Comparison of ENCODE assay signal across 50 mouse cellular contexts in genomic region chr2:86460434-86460833, GRCm38 (mm10). TPM values are rescaled to one million over a fixed set of nuclear protein-coding genes. Genes with fewer than 3 reads are reported as not detected.
"Had no signal": no experiment of that assay in that cellular context is flagged by ENCODE, and none has a peak within 500 bp of the region (broad histone marks: within the 10 kb centered on the region; RNA-seq: fewer than 3 reads in every experiment).

No protein-coding gene starts in this region.

- H3K4me3 ChIP-seq: heart, embryonic 12.5 days; heart, embryonic 13.5 days; heart, embryonic 15.5 days; hindbrain, embryonic 10.5 days; hindbrain, embryonic 12.5 days; hindbrain, embryonic 13.5 days; hindbrain, embryonic 15.5 days; intestine, embryonic 15.5 days; kidney, embryonic 15.5 days; layer of hippocampus, adult 2 months; left cerebral cortex, adult 2 months had no signal

- H3K27ac ChIP-seq: heart, embryonic 13.5 days; heart, embryonic 15.5 days; hindbrain, embryonic 10.5 days; hindbrain, embryonic 12.5 days; hindbrain, embryonic 13.5 days; hindbrain, embryonic 14.5 days; hindbrain, embryonic 15.5 days; hindbrain, postnatal 0 days; intestine, embryonic 15.5 days; kidney, embryonic 15.5 days; kidney, postnatal 0 days; layer of hippocampus, adult 2 months; left cerebral cortex, adult 2 months had no signal

- H3K9me3 ChIP-seq: heart, embryonic 12.5 days; heart, embryonic 13.5 days; heart, embryonic 15.5 days; hindbrain, embryonic 10.5 days; hindbrain, embryonic 12.5 days; hindbrain, embryonic 13.5 days; hindbrain, embryonic 15.5 days; intestine, embryonic 15.5 days; kidney, embryonic 15.5 days had no signal

- H3K27me3 ChIP-seq: heart, embryonic 12.5 days; heart, embryonic 13.5 days; heart, embryonic 15.5 days; hindbrain, embryonic 12.5 days; hindbrain, embryonic 13.5 days; hindbrain, embryonic 15.5 days; intestine, embryonic 15.5 days; kidney, embryonic 15.5 days had no signal

- H3K4me1 ChIP-seq: heart, embryonic 12.5 days; heart, embryonic 13.5 days; heart, embryonic 15.5 days; hindbrain, embryonic 10.5 days; hindbrain, embryonic 12.5 days; hindbrain, embryonic 13.5 days; hindbrain, embryonic 15.5 days; intestine, embryonic 15.5 days; kidney, embryonic 15.5 days had no signal

- H3K9ac ChIP-seq: heart, embryonic 12.5 days; heart, embryonic 13.5 days; heart, embryonic 15.5 days; hindbrain, embryonic 12.5 days; hindbrain, embryonic 13.5 days; hindbrain, embryonic 14.5 days; hindbrain, embryonic 15.5 days; intestine, embryonic 15.5 days; kidney, embryonic 15.5 days had no signal

- H3K36me3 ChIP-seq: heart, embryonic 12.5 days; heart, embryonic 13.5 days; heart, embryonic 15.5 days; hindbrain, embryonic 10.5 days; hindbrain, embryonic 12.5 days; hindbrain, embryonic 13.5 days; hindbrain, embryonic 15.5 days; intestine, embryonic 15.5 days; kidney, embryonic 15.5 days had no signal

- DNase-seq: heart, postnatal 10 days; heart, postnatal 14 days; heart, postnatal 4 days; kidney, adult 11 months; kidney, adult 18-20 months; kidney, adult 2 months; kidney, adult 8-10 months; kidney, adult 9 months; kidney, postnatal 10 days; kidney, postnatal 14 days; kidney, postnatal 25 days; kidney, postnatal 36 days; kidney, postnatal 4 days; layer of hippocampus, adult 9-11 months; layer of hippocampus, postnatal 36 days had no signal

RNA-seq across cellular contexts. Expression of gene Olfr1066, which starts 4.4 kb away (rescaled TPM):
- total RNA-seq: heart, postnatal 10 days; heart, postnatal 14 days; heart, postnatal 25 days; heart, postnatal 4 days; hematopoietic stem cell, adult 5-6 weeks; hindbrain, postnatal 0 days; layer of hippocampus, adult 18-20 months; layer of hippocampus, adult 2 months; layer of hippocampus, adult 8-10 months; layer of hippocampus, postnatal 10 days; layer of hippocampus, postnatal 14 days; layer of hippocampus, postnatal 25 days; layer of hippocampus, postnatal 36 days; left cerebral cortex, adult 18-20 months; left cerebral cortex, adult 2 months; left cerebral cortex, adult 8-10 months had no signal
- polyA plus RNA-seq: heart, embryonic 12.5 days; heart, embryonic 13.5 days; heart, embryonic 14.5 days; heart, embryonic 15.5 days; heart, embryonic 16.5 days; heart, postnatal 0 days; hindbrain, embryonic 10.5 days; hindbrain, embryonic 11.5 days; hindbrain, embryonic 12.5 days; hindbrain, embryonic 13.5 days; hindbrain, embryonic 14.5 days; hindbrain, embryonic 15.5 days; hindbrain, embryonic 16.5 days; hindbrain, postnatal 0 days; inflammation-experienced regulatory T-cells, adult 6 months; intestine, embryonic 14.5 days; intestine, embryonic 15.5 days; intestine, embryonic 16.5 days; intestine, postnatal 0 days; kidney, adult 2 months; kidney, embryonic 14.5 days; kidney, embryonic 15.5 days; kidney, embryonic 16.5 days; kidney, postnatal 0 days; large intestine, adult 2 months had no signal

RNA-seq across cellular contexts. Expression of gene Olfr1065, which starts 10.0 kb away (rescaled TPM):
- total RNA-seq: heart, postnatal 10 days; heart, postnatal 14 days; heart, postnatal 25 days; heart, postnatal 4 days; hematopoietic stem cell, adult 5-6 weeks; hindbrain, postnatal 0 days; layer of hippocampus, adult 18-20 months; layer of hippocampus, adult 2 months; layer of hippocampus, adult 8-10 months; layer of hippocampus, postnatal 10 days; layer of hippocampus, postnatal 14 days; layer of hippocampus, postnatal 25 days; layer of hippocampus, postnatal 36 days; left cerebral cortex, adult 18-20 months; left cerebral cortex, adult 2 months; left cerebral cortex, adult 8-10 months had no signal
- polyA plus RNA-seq: heart, embryonic 12.5 days; heart, embryonic 13.5 days; heart, embryonic 14.5 days; heart, embryonic 15.5 days; heart, embryonic 16.5 days; heart, postnatal 0 days; hindbrain, embryonic 10.5 days; hindbrain, embryonic 11.5 days; hindbrain, embryonic 12.5 days; hindbrain, embryonic 13.5 days; hindbrain, embryonic 14.5 days; hindbrain, embryonic 15.5 days; hindbrain, embryonic 16.5 days; hindbrain, postnatal 0 days; inflammation-experienced regulatory T-cells, adult 6 months; intestine, embryonic 14.5 days; intestine, embryonic 15.5 days; intestine, embryonic 16.5 days; intestine, postnatal 0 days; kidney, adult 2 months; kidney, embryonic 14.5 days; kidney, embryonic 15.5 days; kidney, embryonic 16.5 days; kidney, postnatal 0 days; large intestine, adult 2 months had no signal

RNA-seq across cellular contexts. Expression of gene Olfr228, which starts 26.8 kb away (rescaled TPM):
- total RNA-seq: heart, postnatal 10 days; heart, postnatal 14 days; heart, postnatal 25 days; heart, postnatal 4 days; hematopoietic stem cell, adult 5-6 weeks; hindbrain, postnatal 0 days; layer of hippocampus, adult 18-20 months; layer of hippocampus, adult 2 months; layer of hippocampus, adult 8-10 months; layer of hippocampus, postnatal 10 days; layer of hippocampus, postnatal 14 days; layer of hippocampus, postnatal 25 days; layer of hippocampus, postnatal 36 days; left cerebral cortex, adult 18-20 months; left cerebral cortex, adult 2 months; left cerebral cortex, adult 8-10 months had no signal
- polyA plus RNA-seq: heart, embryonic 12.5 days; heart, embryonic 13.5 days; heart, embryonic 14.5 days; heart, embryonic 15.5 days; heart, embryonic 16.5 days; heart, postnatal 0 days; hindbrain, embryonic 10.5 days; hindbrain, embryonic 11.5 days; hindbrain, embryonic 12.5 days; hindbrain, embryonic 13.5 days; hindbrain, embryonic 14.5 days; hindbrain, embryonic 15.5 days; hindbrain, embryonic 16.5 days; hindbrain, postnatal 0 days; inflammation-experienced regulatory T-cells, adult 6 months; intestine, embryonic 14.5 days; intestine, embryonic 15.5 days; intestine, embryonic 16.5 days; intestine, postnatal 0 days; kidney, adult 2 months; kidney, embryonic 14.5 days; kidney, embryonic 15.5 days; kidney, embryonic 16.5 days; kidney, postnatal 0 days; large intestine, adult 2 months had no signal

RNA-seq across cellular contexts. Expression of gene Olfr1062, which starts 33.9 kb away (rescaled TPM):
- total RNA-seq: heart, postnatal 10 days; heart, postnatal 14 days; heart, postnatal 25 days; heart, postnatal 4 days; hematopoietic stem cell, adult 5-6 weeks; hindbrain, postnatal 0 days; layer of hippocampus, adult 18-20 months; layer of hippocampus, adult 2 months; layer of hippocampus, adult 8-10 months; layer of hippocampus, postnatal 10 days; layer of hippocampus, postnatal 14 days; layer of hippocampus, postnatal 25 days; layer of hippocampus, postnatal 36 days; left cerebral cortex, adult 18-20 months; left cerebral cortex, adult 2 months; left cerebral cortex, adult 8-10 months had no signal
- polyA plus RNA-seq: heart, embryonic 12.5 days; heart, embryonic 13.5 days; heart, embryonic 14.5 days; heart, embryonic 15.5 days; heart, embryonic 16.5 days; heart, postnatal 0 days; hindbrain, embryonic 10.5 days; hindbrain, embryonic 11.5 days; hindbrain, embryonic 12.5 days; hindbrain, embryonic 13.5 days; hindbrain, embryonic 14.5 days; hindbrain, embryonic 15.5 days; hindbrain, embryonic 16.5 days; hindbrain, postnatal 0 days; inflammation-experienced regulatory T-cells, adult 6 months; intestine, embryonic 14.5 days; intestine, embryonic 15.5 days; intestine, embryonic 16.5 days; intestine, postnatal 0 days; kidney, adult 2 months; kidney, embryonic 14.5 days; kidney, embryonic 15.5 days; kidney, embryonic 16.5 days; kidney, postnatal 0 days; large intestine, adult 2 months had no signal

RNA-seq across cellular contexts. Expression of gene Olfr1061, which starts 46.6 kb away (rescaled TPM):
- total RNA-seq: heart, postnatal 10 days; heart, postnatal 14 days; heart, postnatal 25 days; heart, postnatal 4 days; hematopoietic stem cell, adult 5-6 weeks; hindbrain, postnatal 0 days; layer of hippocampus, adult 18-20 months; layer of hippocampus, adult 2 months; layer of hippocampus, adult 8-10 months; layer of hippocampus, postnatal 10 days; layer of hippocampus, postnatal 14 days; layer of hippocampus, postnatal 25 days; layer of hippocampus, postnatal 36 days; left cerebral cortex, adult 18-20 months; left cerebral cortex, adult 2 months; left cerebral cortex, adult 8-10 months had no signal
- polyA plus RNA-seq: heart, embryonic 12.5 days; heart, embryonic 13.5 days; heart, embryonic 14.5 days; heart, embryonic 15.5 days; heart, embryonic 16.5 days; heart, postnatal 0 days; hindbrain, embryonic 10.5 days; hindbrain, embryonic 11.5 days; hindbrain, embryonic 12.5 days; hindbrain, embryonic 13.5 days; hindbrain, embryonic 14.5 days; hindbrain, embryonic 15.5 days; hindbrain, embryonic 16.5 days; hindbrain, postnatal 0 days; inflammation-experienced regulatory T-cells, adult 6 months; intestine, embryonic 14.5 days; intestine, embryonic 15.5 days; intestine, embryonic 16.5 days; intestine, postnatal 0 days; kidney, adult 2 months; kidney, embryonic 14.5 days; kidney, embryonic 15.5 days; kidney, embryonic 16.5 days; kidney, postnatal 0 days; large intestine, adult 2 months had no signal
